Mouse (Mus musculus) kidney, postnatal 14 days (tissue): ENCODE measurements around the gene Cdk4.
"Not testable (repeated sequence)": the region's sequence is repeated elsewhere in the genome, so short reads cannot be mapped to it uniquely, and the experiment has no call there.

Experiments
- DNase-seq: peaks from one replicate; pipeline ENCODE4 v3.0.0; 2022; ENCODE audit warnings: mixed read lengths

Cdk4 gene

DNA sequence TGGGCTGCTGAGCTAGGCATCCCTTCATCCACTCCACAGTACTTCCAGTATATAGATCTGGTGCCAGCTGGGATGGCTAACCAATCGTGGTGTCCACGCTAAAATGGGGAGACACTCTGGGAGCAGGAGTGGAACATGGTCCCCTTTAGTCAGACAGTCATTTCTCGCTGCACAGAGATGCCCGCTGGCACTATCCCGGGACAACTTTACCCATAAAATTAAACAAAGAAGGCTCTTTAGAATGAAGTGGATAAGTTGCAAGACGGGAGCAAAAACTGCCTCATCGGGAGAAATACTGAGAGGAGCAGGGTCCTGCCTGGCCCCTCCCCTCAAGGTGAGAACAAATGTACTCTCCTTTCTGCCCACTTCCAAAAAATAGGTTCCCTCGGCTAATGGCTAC is 4.6 kb upstream of the Cdk4 start:
- no peak for DNase-seq

DNA sequence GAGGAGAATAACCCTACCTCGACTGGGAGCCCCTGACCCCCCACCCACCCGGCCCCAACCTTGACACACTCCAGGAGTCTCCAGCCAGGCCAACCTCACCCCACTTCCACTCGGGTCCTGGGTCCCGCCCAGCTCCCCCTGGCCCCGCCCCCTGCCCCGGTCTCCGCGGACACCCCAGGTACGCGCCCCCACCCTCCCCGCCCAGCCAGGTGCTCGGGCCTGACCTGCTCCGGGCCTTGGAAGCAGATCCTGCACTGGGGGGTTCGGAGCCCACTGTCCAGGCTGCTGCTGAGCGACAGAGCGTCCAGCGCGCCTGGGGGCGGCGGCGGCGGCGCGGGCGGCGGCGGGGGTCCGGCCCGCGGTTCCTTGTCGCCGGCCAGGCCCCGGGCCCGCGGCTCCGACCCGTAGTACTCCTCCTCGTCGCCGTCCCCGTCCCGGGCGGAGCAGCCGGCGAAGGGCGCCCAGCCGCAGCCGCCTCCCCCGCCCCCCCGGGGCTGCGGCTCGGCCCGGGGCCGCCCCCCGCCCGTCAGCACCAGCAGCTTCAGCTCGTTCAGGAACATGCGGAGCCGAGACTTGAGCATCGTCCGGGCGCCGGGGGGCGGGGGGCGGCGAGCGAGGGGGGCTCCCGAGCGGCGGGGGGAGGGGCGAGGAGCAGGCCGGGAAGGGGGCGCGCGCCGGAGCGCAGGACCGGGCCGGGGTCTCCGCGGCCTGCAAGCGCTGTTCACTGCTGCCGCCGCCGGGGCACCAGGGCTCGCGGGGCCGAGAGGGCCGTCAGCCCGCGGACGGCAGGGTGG is 4.0 kb upstream of the Cdk4 start:
- DNase-seq, result peak; percentile 40

DNA sequence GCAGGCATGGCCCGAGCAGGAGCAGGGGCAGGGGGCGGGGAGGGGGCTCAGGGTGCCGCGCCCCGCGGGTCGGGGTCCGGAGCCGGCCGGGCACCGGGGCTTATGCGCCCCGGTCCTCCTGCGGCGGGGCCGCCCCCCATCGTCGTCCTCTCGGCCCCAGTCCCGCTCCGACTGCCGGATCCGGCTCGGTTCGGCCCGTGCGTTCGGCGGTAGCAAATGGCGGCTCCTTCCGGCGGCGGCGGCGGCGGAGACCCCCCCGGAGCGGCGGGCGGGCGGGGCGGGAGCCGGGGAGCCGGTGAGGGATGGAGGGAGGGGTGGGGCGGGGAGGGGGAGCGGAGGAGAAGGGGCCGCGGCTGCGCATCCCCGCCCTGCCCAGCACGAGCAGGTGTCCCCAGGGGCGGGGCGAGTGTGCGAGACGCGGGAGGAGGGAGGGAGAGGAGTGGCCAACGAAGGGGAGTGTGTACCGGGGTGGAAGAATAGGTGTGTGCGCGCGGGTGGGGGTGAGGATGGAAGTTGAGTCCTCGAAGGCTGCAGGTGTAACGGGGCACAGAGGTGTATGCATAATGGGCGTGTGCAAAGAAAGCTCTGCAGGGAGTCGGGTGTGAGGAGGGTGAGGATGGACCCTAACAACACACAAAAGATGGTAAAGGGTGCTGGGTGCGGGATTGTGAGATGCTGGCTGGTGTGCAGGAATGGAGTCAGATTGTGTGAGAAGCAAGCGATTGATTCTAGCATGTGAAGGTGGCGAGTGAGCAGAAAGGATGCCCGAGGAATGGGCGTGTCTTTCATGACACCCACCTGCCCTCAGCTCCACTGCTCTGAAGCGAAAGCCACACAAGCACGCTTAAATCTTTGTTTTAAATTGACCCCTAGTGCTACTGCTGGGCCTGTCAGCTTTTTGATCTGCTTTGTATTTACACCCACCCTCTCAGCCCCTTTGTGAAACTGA is 3.1 kb upstream of the Cdk4 start, which contains the start of gene March9:
Gene March9, minus strand, starts transcription at position 217 of the 949 bp plus-strand sequence.
- peak; percentile 89 for DNase-seq

DNA sequence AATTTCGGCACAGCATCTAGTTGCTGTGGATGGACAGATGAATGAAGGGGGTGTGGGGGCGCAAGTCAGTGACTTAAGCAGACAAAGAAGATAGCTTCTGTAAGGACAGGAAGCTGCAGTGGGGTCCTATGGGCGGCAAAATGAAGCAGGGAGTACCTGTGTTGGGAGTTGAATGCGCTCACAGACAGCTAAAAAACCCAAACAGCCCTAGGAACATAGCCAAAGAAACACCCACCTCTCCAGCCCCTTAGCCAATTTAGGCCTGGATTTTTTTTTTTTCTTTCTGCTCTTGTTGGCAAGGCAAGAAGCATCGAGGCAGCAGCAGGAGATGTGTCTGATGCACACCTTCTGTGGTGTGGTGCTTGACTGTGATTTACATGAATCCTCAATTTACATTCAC is 2.2 kb upstream of the Cdk4 start:
- DNase-seq, result no peak

DNA sequence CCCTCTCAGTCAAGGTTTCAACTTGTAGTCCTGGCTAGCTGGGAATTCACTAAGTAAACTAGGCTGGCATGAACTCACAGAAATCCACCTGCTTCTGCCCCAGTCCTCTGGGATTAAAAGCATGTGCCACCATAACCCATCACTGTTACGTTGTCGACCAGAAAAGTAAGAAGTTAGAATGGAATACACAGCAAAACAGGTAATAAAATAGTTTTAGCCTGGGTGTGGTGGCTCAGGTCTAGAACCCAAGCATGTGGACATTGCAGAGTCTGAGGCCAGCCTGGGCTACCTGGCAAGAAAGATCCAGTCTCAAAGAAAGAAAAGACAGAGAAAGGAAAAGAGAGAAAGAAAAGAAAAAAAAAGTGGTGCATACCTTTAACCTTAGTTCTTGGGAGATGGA is 1.8 kb upstream of the Cdk4 start:
- no peak for DNase-seq

DNA sequence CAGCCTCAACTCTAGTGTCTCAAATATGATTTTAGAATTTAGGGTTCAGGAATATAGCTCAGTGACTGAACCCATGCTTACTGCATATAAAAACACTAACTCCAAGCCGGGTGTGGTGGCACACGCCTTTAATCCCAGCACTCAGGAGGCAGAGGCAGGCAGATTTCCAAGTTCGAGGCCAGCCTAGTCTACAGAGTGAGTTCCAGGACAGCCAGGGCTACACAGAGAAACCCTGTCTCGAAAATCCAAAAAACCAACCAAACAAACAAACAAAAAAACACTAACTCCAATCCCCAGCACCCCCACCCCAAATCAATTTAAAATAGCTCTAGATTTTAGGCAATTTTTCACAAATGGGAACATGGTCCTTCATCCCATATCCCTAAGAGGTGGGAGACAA is 1.2 kb upstream of the Cdk4 start:
- not testable (repeated sequence) for DNase-seq

DNA sequence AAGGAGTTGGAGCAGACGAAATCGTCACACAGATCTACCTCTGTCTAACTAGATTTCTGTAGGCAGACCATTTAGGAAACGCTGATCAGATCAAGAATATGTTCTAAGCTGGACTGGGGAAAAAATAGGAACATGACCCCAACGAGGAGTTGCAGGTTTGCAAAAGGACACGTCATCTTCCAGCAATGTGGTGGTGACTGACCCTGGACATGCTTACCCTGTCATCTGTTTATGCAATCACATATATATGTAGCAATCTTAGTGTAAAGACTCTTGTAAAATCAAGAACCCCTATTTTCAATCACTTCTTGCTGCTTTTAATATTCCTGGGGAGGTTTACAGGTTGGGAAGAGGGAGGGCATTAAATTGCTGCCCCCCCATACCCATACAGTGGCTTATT is 831 bp upstream of the Cdk4 start:
- DNase-seq, result no peak

DNA sequence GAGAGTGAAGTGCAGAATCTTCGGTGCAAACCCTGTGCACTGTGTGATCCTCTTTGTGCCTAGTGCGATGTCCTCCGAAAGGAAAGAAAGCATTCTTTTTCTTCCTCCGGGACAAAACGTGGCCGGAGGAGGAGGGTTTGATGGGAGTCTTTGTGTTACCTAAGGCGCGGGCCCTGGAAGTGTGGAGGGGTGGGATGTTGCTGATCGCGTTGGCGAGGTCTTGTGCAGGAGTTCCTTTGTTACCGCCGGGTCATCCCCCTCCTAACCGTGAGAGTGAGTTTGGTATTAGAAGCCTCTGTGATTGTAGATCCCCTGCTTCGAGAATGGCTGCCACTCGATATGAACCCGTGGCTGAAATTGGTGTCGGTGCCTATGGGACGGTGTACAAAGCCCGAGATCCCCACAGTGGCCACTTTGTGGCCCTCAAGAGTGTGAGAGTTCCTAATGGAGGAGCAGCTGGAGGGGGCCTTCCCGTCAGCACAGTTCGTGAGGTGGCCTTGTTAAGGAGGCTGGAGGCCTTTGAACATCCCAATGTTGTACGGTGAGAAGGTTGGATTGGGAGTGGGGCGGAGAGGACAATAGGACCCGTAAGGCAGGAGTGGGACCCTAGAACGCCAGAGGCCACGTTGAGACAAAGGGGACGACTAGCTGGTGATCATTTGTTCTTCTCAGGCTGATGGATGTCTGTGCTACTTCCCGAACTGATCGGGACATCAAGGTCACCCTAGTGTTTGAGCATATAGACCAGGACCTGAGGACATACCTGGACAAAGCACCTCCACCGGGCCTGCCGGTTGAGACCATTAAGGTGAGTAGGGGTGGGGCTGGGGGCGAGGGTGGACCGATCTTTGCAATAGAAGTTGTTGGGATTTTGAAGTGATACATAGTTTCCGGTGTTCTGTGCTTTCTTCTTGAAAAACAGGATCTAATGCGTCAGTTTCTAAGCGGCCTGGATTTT is 858 bp downstream of the Cdk4 start:
- DNase-seq, result peak; percentile 33

DNA sequence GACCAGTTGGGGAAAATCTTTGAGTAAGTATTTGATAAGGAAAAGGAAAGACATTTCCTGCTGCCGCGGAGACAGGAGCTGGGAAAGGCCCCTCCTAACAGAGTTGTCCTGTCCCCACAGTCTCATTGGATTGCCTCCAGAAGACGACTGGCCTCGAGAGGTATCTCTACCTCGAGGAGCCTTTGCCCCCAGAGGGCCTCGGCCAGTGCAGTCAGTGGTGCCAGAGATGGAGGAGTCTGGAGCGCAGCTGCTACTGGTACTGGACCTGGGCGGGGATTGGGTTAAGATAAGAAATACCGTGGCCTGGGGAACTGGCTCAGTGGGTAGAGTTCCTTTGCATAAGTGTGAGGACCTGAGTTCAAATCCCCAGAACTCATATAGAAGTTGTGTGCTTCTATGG is 2.6 kb downstream of the Cdk4 start:
- no peak for DNase-seq

DNA sequence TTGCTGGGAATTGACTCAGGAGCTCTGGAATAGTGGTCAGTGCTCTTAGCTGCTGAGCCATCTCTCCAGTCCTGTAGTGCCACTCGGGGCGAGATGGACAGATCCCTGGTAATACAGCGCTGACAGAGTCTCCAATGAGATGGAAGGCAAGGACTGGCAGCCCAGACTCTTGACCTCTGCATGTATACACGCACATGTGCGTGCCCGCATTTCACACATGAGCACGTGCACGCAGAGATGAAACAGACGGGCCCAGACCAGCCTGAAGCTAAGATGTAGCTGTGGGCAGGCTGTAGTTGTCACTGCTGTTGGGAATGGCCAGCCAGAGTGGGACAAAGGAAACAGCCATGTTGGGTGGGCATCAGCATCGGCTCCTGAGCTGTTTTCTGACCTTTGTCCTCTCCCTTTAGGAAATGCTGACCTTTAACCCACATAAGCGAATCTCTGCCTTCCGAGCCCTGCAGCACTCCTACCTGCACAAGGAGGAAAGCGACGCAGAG is 3.2 kb downstream of the Cdk4 start:
- no peak for DNase-seq

DNA sequence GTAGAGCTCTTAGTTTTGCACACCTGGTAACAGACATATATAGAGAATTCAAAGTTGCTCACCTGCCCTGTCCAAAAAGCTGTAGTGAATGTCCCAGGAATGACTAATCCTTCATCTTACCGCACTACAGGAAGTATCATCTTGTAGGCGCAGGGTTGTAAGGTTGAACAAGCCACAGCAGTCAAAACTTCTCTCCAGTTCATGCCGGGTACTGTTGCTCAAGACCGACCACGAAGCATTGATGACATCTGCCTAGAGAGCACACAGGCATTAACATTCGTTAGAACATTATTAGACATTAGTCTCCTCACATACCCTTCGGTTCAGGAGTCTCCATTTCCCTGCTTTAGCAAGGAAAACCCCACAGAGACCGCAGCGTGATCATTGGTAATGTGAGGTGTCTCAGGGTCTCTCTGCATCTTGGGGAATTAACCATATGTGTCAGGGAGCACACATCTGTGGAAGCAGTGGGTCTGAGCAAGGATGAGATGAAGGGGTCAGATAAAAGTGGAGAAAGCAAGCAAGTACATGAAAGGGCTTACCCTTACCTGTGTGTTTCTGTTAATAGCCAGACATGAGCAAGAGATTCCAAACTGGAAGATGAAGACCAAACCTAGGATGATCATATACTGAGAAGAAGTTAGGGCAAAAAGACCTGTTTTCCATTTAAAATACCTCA is 5.2 kb downstream of the Cdk4 start:
- DNase-seq, result no peak

DNA sequence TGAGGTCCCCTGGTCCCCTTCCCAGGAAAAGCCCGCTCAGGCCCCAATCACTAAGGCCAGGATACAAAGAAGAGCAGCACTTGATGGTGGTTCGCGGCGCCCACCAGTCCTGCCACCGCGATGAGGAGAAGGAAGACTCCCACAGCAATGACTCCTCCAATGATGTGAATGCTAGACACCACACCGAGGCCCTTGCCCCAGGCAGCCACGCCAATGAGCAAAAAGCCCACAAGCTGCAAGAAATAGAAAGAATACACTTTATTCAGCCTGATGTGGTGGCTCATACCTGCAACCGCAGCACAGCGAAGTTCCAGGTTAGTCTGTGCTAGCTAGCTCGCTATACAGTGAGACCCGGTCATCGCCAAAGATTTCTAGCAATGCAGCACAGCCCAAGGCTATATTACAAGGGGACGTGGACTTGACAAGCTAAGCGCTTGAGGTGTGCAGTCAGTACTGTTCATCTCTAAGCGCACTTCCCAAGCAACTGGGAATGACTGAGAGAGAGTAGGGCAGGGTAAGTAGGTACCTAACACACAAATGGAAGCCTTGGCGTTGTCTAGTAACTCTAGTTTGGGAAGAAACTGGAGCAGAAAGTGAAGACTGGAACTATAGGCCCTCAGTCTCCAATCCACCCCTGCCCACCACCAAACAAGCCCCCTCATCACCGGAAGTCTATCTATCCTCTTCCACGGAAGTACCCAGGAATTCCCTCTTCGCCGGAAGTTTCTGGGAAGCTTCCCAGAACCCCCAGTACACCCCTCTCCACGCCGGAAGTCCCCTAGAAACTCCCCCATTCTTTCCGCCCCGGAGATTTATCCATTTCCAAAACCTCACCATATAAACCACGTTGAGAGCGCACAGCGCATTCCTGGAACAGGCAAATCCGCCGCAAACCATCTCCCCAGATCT is 6.2 kb downstream of the Cdk4 start:
- DNase-seq, result no peak

DNA sequence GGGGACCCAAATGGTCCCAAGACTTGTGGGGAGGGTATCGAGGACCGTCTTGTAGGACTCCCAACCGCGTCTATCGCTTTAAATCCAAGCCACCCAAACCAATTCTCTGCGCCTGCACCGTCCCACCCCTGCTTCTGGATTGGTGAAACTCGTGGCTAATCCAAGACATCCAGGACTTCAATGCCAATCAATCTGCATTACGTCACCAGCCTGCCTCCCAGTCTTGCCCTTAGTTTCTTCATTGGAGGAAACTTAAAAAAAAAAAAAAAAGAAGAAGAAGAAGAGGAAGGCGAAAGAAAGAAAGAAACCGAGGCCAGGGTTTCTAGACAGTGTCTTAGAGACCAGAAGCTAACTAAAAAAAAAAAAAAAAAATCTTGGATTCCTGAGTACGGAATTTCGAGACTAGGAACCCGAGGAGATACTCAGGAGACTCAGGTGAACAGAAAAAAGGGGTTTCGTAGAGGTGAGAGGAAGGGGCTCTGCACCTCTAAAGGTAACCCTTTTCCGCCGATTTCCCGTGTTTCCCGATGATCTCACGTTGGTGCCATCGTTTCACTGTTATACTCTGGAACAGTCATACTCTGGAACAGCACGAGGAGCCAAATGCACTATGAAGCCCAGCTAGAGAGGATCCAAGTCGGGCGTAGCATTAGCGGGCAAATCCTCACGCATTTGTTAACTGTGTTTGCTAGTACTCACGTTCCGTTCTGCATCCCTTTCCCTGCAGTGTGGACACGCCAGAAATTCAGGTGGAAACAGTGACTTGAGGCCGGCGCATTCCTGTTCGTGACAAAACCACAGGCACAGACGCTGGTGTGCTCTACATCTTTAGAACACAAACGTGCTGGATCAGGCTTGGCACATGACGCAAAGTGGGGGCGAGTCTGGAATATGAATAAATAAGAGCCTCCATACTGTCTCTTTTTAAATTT is 7.1 kb downstream of the Cdk4 start, which contains the start of gene Tspan31:
Gene Tspan31, minus strand, starts transcription at position 75 of the 932 bp plus-strand sequence.
- peak; percentile 96 for DNase-seq

DNA sequence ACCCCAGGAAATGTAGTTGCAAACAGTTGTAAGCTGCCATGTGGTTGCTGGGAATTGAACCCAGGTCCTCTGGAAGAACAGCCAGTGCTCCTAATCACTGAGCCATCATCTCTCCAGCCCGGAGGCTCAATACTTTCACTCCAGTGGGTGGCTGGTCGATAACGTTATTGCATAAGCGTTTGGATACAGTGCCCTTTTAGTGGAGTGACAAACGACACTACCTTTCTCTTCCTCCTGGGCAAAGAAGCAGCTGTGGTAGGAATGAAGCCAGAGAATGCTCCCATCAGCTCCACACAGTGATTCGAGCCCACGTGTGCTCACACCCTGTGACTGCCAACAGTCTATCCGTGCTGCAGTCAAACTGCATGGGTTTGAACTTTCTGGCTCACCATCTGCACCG is 7.9 kb downstream of the Cdk4 start:
- no peak for DNase-seq

DNA sequence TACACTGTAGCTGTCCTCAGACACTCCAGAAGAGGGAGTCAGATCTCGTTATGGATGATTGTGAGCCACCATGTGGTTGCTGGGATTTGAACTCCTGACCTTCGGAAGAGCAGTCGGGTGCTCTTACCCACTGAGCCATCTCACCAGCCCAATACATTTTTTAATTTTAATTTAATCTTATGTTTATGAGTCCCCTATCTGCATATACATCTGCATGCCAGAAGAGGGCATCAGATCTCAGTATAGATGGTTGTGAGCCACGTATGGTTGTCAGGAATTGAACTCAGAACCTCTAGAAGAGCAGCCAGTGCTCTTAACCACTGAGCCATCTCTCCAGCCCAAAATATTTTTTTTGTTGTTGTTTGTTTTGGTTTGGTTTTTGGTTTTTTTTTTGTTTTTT is 8.9 kb downstream of the Cdk4 start:
- not testable (repeated sequence) for DNase-seq

DNA sequence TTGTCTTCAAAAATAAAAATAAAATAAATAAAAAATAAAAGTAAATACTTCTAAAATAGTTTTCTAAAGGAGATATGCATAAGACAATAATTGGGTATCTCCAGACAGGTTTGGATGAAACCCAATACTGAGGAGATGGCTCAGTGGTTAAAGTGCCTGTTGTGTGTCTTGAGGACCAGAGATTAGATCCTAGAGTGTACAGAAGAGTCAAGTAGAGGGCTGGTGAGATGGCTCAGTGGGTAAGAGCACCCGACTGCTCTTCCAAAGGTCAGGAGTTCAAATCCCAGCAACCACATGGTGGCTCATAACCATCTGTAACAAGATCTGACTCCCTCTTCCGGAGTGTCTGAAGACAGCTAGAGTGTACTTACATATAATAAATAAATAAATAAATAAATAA is 9.6 kb downstream of the Cdk4 start:
- DNase-seq, result not testable (repeated sequence)

DNA sequence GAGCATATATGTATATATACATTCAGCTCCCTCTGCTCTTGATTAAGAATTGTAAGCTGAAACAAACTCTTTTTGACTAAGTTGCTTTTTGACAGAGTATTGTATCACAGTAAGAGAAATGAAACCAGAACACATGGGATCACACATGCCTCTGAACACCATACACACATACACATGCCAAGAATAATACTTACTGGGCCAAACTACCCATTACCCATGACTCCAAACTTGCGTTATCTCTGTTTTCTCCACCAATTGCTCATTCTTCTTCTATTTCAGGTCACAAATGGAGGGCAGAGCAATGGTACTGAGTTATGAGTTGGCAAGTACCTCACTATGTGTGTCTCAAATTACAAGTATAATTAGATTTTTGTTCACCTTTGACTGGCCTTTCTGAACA is 10.6 kb downstream of the Cdk4 start:
- DNase-seq, result no peak

DNA sequence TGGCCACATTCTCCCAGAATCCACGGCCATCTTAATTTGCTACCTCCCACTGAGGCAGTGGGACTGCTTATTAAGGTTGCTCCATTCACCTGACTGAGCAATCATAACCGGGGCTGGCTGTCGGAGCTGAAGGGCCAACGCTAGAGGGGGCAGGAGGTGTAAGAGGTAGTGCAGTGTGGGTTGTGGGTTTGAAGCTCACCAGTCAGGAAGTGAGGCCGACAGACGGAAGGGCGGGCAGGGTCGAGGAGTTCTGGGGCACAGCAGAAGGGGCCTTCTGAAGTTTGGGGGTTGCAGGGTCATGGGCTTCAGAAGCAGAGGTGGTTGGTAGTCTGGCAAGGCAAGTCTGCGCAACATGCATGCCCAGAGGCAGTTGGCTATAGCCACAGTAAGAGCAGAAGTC is 11.7 kb downstream of the Cdk4 start, which contains the start of gene Agap2:
Gene Agap2, plus strand, starts transcription at position 205 of the 400 bp plus-strand sequence.
- no peak for DNase-seq

DNA sequence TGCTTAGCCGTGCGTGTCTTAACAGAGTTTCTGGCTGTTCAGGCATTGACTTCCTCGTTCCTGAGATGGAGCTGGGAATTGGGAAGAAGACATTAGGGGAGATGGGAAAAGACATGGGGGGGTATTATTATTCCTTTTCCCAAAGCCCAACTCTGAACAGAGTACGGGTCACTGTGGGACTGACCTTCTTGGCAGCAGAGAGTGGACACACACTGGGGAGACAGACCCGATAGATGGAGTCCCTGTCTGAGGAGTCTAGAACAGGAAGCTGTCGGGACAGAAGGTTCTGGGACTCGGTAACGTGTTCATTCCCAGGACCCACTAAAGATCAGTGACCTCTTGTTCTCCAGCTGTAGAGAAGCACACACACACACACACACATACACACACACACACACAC is 12.3 kb downstream of the Cdk4 start:
- no peak for DNase-seq
